8 mouse cellular contexts compared by ENCODE assay signal in genomic region chr8:128654365-128655099, GRCm38 (mm10). TPM values are rescaled to one million over a fixed set of nuclear protein-coding genes. Genes with fewer than 3 reads are reported as not detected.
DNase-seq lines count a peak whose midpoint lies in the region; ATAC-seq and TF ChIP-seq lines count a peak whose summit lies in the region.

No protein-coding gene starts in this region.

- no peak for TF ChIP-seq CTCF in small intestine, adult 2 months (IDR thresholded peaks at IDR 0.05; ENCODE audit: extremely low read depth, insufficient read length, insufficient replicate concordance, low read depth, low read length)

- ATAC-seq in limb, embryonic 11.5 days (ENCODE audit: insufficient number of reproducible peaks, low FRiP score, low TSS enrichment, low read depth), result peak; percentile 84
- ATAC-seq in midbrain, embryonic 12.5 days (ENCODE audit: low FRiP score, low read depth), result peak; percentile 94

- no peak overlapping the region for H3K9ac ChIP-seq in limb, embryonic 11.5 days (ENCODE audit: low read length)
- peak overlapping the region; percentile 16; the same call in 1 of the 2 replicates for H3K9ac ChIP-seq in midbrain, embryonic 12.5 days (replicated peaks)

- H3K9me3 ChIP-seq in limb, embryonic 11.5 days (ENCODE audit: control insufficient read depth, low read length), result no peaks in the 10 kb centered on the region
- peaks cover 6% of the 10 kb centered on the region; the same call in 1 of the 2 replicates for H3K9me3 ChIP-seq in midbrain, embryonic 12.5 days

- peak overlapping the region; percentile 62 for H3K4me2 ChIP-seq in limb, embryonic 11.5 days (ENCODE audit: low read depth, severe bottlenecking)
- peak overlapping the region; percentile 53 for H3K4me2 ChIP-seq in midbrain, embryonic 12.5 days (replicated peaks)

- H3K27me3 ChIP-seq in limb, embryonic 11.5 days (ENCODE audit: control insufficient read depth, insufficient read depth, low read length), result no peaks in the 10 kb centered on the region
- no peaks in the 10 kb centered on the region for H3K27me3 ChIP-seq in midbrain, embryonic 12.5 days
- no peaks in the 10 kb centered on the region for H3K27me3 ChIP-seq in small intestine, adult 2 months (ENCODE audit: control insufficient read depth, insufficient read depth, low read length)

- H3K4me3 ChIP-seq in limb, embryonic 11.5 days (ENCODE audit: low read depth, low read length), result peak overlapping the region; percentile 14; the same call in 1 of the 2 replicates
- peak overlapping the region; percentile 24 for H3K4me3 ChIP-seq in midbrain, embryonic 12.5 days
- peak overlapping the region; percentile 28 for H3K4me3 ChIP-seq in small intestine, adult 2 months (ENCODE audit: low read depth, low read length)

- H3K27ac ChIP-seq in limb, embryonic 11.5 days (replicated peaks; ENCODE audit: low read depth, low read length), result peak overlapping the region; percentile 56; the same call in 1 of the 2 replicates
- peak overlapping the region; percentile 69 for H3K27ac ChIP-seq in midbrain, embryonic 12.5 days (replicated peaks)
- H3K27ac ChIP-seq in small intestine, adult 2 months (ENCODE audit: insufficient read depth, low read depth, low read length), result peak overlapping the region; percentile 92

- DNase-seq in adrenal gland, postnatal 14 days, result peak; percentile 75
- peak; percentile 79 for DNase-seq in embryo, embryonic 9.5 days (ENCODE audit: extremely low spot score)
- DNase-seq in heart, adult 18-20 months, result peak; percentile 86 to 89
- peak; percentile 74 for DNase-seq in kidney, adult 18-20 months
- peak; percentile 78 for DNase-seq in limb, embryonic 11.5 days (ENCODE audit: low spot score)
- DNase-seq in T-cell, adult 2 months (ENCODE audit: low spot score), result no peak

- no peaks in the 10 kb centered on the region for H3K36me3 ChIP-seq in limb, embryonic 11.5 days (ENCODE audit: control insufficient read depth, insufficient read depth, low read length)
- H3K36me3 ChIP-seq in midbrain, embryonic 12.5 days, result no peaks in the 10 kb centered on the region
- H3K36me3 ChIP-seq in small intestine, adult 2 months (ENCODE audit: control insufficient read depth, insufficient read depth, low read length), result no peaks in the 10 kb centered on the region

- under 1% methylated on average over 16 of the region's 16 CpGs for WGBS in limb, embryonic 11.5 days
- 2% methylated on average over 15 of the region's 16 CpGs for WGBS in midbrain, embryonic 12.5 days
- WGBS in small intestine, adult 2 months, result 5% methylated on average over 16 of the region's 16 CpGs

- 0 out of 2 replicates have a peak, but pooled peaks cover 2% of the 10 kb centered on the region for H3K4me1 ChIP-seq in limb, embryonic 11.5 days (ENCODE audit: control insufficient read depth, insufficient read depth, low read length)
- peaks cover 16% of the 10 kb centered on the region for H3K4me1 ChIP-seq in midbrain, embryonic 12.5 days
- no peaks in the 10 kb centered on the region for H3K4me1 ChIP-seq in small intestine, adult 2 months (ENCODE audit: control insufficient read depth, insufficient read depth, insufficient read length, low read length)

- peak; percentile 25; the same call in 1 of the 2 replicates for TF ChIP-seq POLR2A in small intestine, adult 2 months (IDR thresholded peaks at IDR 0.05; ENCODE audit: low read depth, low read length)

RNA-seq across cellular contexts. Expression of gene Itgb1, which starts 30.9 kb away (rescaled TPM):
- 269 and 279 TPM in 2 replicates for total RNA-seq in adrenal gland, postnatal 14 days (2021)
- 100 to 1,000 TPM; 307 to 323 TPM for total RNA-seq in heart, adult 18-20 months (2021)
- 186 and 198 TPM in 2 replicates for polyA plus RNA-seq in limb, embryonic 11.5 days (2014; fragmentation: Nextera tagmentation; extraction: Ambion mirVana)
- polyA plus RNA-seq in midbrain, embryonic 12.5 days (2016; fragmentation: Nextera tagmentation; extraction: Ambion mirVana), result 148 and 149 TPM in 2 replicates
- 8.3 and 17.8 TPM in 2 replicates for polyA plus RNA-seq in small intestine, adult 2 months (2012; rRNA removed)
